Mouse (Mus musculus) midbrain, embryonic 14.5 days (tissue): ENCODE results near the gene Gm11168. TPM values are rescaled to one million over a fixed set of nuclear protein-coding genes. Genes with fewer than 3 reads are reported as not detected.
A peak's percentile ranks its signal among the peaks of the same experiment; 100 is the strongest.
"Not testable (repeated sequence)": the region's sequence is repeated elsewhere in the genome, so short reads cannot be mapped to it uniquely, and the experiment has no call there.

Experiments
- ATAC-seq: fragments of 200-750 bp; cut with Nextera tagmentation; 2 replicates; pipeline ENCODE4 v1.8.0; 2017; ENCODE audit warnings: moderate number of reproducible peaks, moderate library complexity; ENCODE audit not compliant: low FRiP score, low TSS enrichment
- DNase-seq: peaks from one replicate; pipeline ENCODE4 v3.0.0-alpha.2; 2015
- H3K27ac ChIP-seq: fragments of 300-500 bp; sonication (generic); replicated peaks from 2 replicates; pipeline ENCODE4 v1.5.1; 2014; ENCODE audit warnings: mild to moderate bottlenecking, low read depth, low read length, moderate library complexity
- H3K27me3 ChIP-seq: fragments of 300-500 bp; sonication (generic); 2 replicates; pipeline ENCODE4 v1.6.1; 2014; ENCODE audit warnings: low read length, control low read depth, mixed read lengths; ENCODE audit not compliant: control insufficient read depth, insufficient read depth
- H3K36me3 ChIP-seq: fragments of 300-500 bp; sonication (generic); 2 replicates; pipeline ENCODE4 v1.6.1; 2014; ENCODE audit warnings: low read length, control low read depth; ENCODE audit not compliant: control insufficient read depth, insufficient read depth
- H3K4me1 ChIP-seq: fragments of 300-500 bp; sonication (generic); 2 replicates; pipeline ENCODE4 v1.6.1; 2014; ENCODE audit warnings: mild to moderate bottlenecking, antibody characterized with exemption, low read length, control low read depth; ENCODE audit not compliant: control insufficient read depth, insufficient read depth
- H3K4me2 ChIP-seq: fragments of 300-500 bp; sonication (generic); 2 replicates; pipeline ENCODE4 v1.6.1; 2014; ENCODE audit warnings: mild to moderate bottlenecking, low read length, moderate library complexity
- H3K4me3 ChIP-seq: fragments of 300-500 bp; sonication (generic); replicated peaks from 2 replicates; pipeline ENCODE4 v1.5.1; 2014; ENCODE audit warnings: low read depth, low read length
- H3K9ac ChIP-seq: fragments of 300-500 bp; sonication (generic); replicated peaks from 2 replicates; pipeline ENCODE4 v1.6.1; 2014; ENCODE audit warnings: mild to moderate bottlenecking, low read length, moderate library complexity
- H3K9me3 ChIP-seq: fragments of 300-500 bp; sonication (generic); 2 replicates; pipeline ENCODE4 v1.6.1; 2016; ENCODE audit warnings: low read length, control low read depth, mixed read lengths; ENCODE audit not compliant: control insufficient read depth
- WGBS: fragments of 180-500 bp; shearing (Covaris S2); extraction: QIAGEN DNeasy Blood & Tissue Kit; methylation state at CpG from one replicate; pipeline ENCODE4 v1.1.7; 2014; 5-methylcytosine and 5-hydroxymethylcytosine counted together
- polyA plus RNA-seq: library from polyadenylated mRNA; unstranded; fragments of >200 nt; fragmentation: Nextera tagmentation; extraction: Ambion mirVana; gene quantifications from 2 replicates; pipeline ENCODE4 v1.2.1, GENCODE M21; 2014

Gm11168 gene
- polyA plus RNA-seq, 1 experiment from 2014 or later = not detected

GRCm38 (mm10) chr9:3012054-3012621 is 9.0 kb downstream of the Gm11168 start:
- H3K27me3 ChIP-seq, H3K9me3 ChIP-seq, H3K4me3 ChIP-seq, H3K9ac ChIP-seq, H3K36me3 ChIP-seq, H3K27ac ChIP-seq, H3K4me2 ChIP-seq, ATAC-seq, DNase-seq, H3K4me1 ChIP-seq: not testable (repeated sequence)
- 82% methylated on average over 2 of the region's 7 CpGs for WGBS

DNA sequence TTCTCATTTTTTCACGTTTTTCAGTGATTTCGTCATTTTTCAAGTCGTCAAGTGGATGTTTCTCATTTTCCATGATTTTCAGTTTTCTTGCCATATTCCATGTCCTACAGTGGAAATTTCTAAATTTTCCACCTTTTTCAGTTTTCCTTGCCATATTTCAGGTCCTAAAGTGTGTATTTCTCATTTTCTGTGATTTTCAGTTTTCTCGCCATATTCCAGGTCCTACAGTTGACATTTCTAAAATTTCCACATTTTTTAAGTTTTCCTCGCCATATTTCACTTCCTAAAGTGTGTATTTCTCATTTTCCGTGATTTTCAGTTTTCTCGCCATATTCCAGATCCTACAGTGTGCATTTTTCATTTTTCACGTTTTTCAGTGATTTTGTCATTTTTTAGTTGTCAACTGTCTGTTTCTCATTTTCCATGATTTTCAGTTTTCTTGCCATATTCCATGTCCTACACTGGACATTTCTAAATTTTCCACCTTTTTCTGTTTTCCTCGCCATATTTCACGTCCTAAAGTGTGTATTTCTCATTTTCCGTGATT is 9.7 kb downstream of the Gm11168 start, which contains the start of gene Gm10721:
Gene Gm10721, plus strand, starts transcription at position 408 of the 547 bp plus-strand sequence.
- not testable (repeated sequence) for H3K27ac ChIP-seq, H3K9ac ChIP-seq, H3K4me2 ChIP-seq, H3K9me3 ChIP-seq, H3K4me3 ChIP-seq, H3K4me1 ChIP-seq, H3K36me3 ChIP-seq, DNase-seq, H3K27me3 ChIP-seq
- no CpG with 5 or more reads among the region's 11 CpGs for WGBS
- ATAC-seq = peak; percentile 65

GRCm38 (mm10) chr9:3015354-3015753 is 12.2 kb downstream of the Gm11168 start, which contains the start of gene Gm10720:
Gm10720 (plus strand) TSS chr9:3015654.
- ATAC-seq, H3K4me2 ChIP-seq, H3K4me1 ChIP-seq, H3K9ac ChIP-seq, H3K27me3 ChIP-seq, H3K4me3 ChIP-seq, H3K36me3 ChIP-seq, H3K9me3 ChIP-seq, H3K27ac ChIP-seq, DNase-seq: not testable (repeated sequence)
- WGBS = 62% methylated on average over 4 of the region's 9 CpGs

- H3K4me2 ChIP-seq, H3K36me3 ChIP-seq, ATAC-seq, H3K9me3 ChIP-seq, H3K27ac ChIP-seq, H3K4me3 ChIP-seq, H3K9ac ChIP-seq, H3K27me3 ChIP-seq, DNase-seq, H3K4me1 ChIP-seq: not testable (repeated sequence)
- 77% methylated on average over 4 of the region's 6 CpGs for WGBS
Observed at GRCm38 (mm10) chr9:3015896-3016295, 12.8 kb downstream of the Gm11168 start.

DNA sequence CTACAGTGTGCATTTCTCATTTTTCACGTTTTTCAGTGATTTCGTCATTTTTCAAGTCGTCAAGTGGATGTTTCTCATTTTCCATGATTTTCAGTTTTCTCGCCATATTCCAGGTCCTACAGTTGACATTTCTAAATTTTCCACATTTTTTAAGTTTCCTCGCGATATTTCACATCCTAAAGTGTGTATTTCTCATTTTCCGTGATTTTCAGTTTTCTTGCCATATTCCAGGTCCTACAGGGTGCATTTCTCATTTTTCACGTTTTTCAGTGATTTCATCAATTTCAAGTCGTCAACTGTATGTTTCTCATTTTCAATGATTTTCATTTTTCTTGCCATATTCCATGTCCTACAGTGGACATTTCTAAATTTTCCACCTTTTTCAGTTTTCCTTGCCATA is 14.0 kb downstream of the Gm11168 start, which contains the start of gene Gm10719:
Gene Gm10719, plus strand, starts transcription at position 301 of the 400 bp plus-strand sequence.
- not testable (repeated sequence) for DNase-seq, H3K4me1 ChIP-seq, ATAC-seq, H3K9me3 ChIP-seq, H3K36me3 ChIP-seq, H3K27me3 ChIP-seq, H3K4me3 ChIP-seq, H3K27ac ChIP-seq, H3K4me2 ChIP-seq, H3K9ac ChIP-seq
- WGBS = 78% methylated on average over 1 of the region's 9 CpGs

- not testable (repeated sequence) for H3K36me3 ChIP-seq, H3K4me1 ChIP-seq, H3K27ac ChIP-seq, H3K4me3 ChIP-seq, H3K9me3 ChIP-seq, ATAC-seq, H3K4me2 ChIP-seq, DNase-seq, H3K9ac ChIP-seq, H3K27me3 ChIP-seq
- 72% methylated on average over 9 of the region's 9 CpGs for WGBS
Observed at GRCm38 (mm10) chr9:3018944-3019343, 15.8 kb downstream of the Gm11168 start.

DNA sequence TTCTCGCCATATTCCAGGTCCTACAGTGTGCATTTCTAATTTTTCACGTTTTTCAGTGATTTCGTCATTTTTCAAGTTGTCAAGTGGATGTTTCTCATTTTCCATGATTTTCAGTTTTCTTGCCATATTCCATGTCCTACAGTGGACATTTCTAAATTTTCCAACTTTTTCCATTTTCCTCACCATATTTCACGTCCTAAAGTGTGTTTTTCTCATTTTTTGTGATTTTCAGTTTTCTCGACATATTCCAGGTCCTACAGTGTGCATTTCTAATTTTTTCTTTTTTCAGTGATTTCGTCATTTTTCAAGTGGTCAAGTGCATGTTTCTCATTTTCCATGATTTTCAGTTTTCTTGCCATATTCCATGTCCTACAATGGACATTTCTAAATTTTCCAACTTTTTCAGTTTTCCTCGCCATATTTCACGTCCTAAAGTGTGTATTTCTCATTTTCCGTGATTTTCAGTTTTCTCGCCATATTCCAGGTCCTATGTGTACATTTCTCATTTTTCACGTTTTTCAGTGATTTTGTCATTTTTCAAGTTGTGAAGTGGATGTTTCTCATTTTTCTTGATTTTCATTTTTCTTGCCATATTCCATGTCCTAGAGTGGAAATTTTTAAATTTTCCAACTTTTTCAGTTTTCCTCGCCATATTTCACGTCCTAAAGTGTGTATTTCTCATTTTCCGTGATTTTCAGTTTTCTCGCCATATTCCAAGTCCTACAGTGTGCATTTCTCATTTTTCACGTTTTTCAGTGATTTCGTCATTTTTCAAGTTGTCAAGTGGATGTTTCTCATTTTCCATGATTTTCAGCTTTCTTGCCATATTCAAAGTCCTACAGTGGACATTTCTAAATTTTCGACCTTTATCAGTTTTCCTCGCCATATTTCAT is 16.9 kb downstream of the Gm11168 start:
- DNase-seq = not testable (repeated sequence)
- 78% methylated on average over 11 of the region's 19 CpGs for WGBS
- ATAC-seq = peak; percentile 71

DNA sequence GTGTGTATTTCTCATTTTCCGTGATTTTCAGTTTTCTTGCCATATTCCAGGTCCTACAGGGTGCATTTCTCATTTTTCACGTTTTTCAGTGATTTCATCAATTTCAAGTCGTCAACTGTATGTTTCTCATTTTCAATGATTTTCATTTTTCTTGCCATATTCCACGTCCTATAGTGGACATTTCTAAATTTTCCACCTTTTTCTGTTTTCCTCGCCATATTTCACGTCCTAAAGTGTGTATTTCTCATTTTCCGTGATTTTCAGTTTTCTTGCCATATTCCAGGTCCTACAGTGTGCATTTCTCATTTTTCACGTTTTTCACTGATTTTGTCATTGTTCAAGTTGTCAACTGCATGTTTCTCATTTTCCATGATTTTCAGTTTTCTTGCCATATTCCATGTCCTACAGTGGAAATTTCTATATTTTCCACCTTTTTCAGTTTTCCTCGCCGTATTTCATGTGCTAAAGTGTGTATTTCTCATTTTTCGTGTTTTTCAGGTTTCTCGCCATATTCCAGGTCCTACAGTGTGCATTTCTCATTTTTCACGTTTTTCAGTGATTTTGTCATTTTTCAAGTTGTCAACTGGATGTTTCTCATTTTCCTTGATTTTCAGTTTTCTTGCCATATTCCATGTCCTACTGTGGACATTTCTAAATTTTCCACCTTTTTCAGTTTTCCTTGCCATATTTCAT is 19.3 kb downstream of the Gm11168 start:
- H3K4me1 ChIP-seq, H3K27me3 ChIP-seq, H3K4me3 ChIP-seq, ATAC-seq, H3K9me3 ChIP-seq, H3K36me3 ChIP-seq, H3K27ac ChIP-seq, H3K4me2 ChIP-seq, H3K9ac ChIP-seq: not testable (repeated sequence)
- DNase-seq = peak; percentile 0
- WGBS = 68% methylated on average over 9 of the region's 13 CpGs

More for the DNA sequence above, 16.9 kb downstream of the Gm11168 start:
- not testable (repeated sequence) for H3K4me3 ChIP-seq, H3K4me2 ChIP-seq, H3K9ac ChIP-seq, H3K4me1 ChIP-seq, H3K27ac ChIP-seq, H3K27me3 ChIP-seq, H3K9me3 ChIP-seq, H3K36me3 ChIP-seq
